Mouse (Mus musculus): ENCODE data around the gene Rcor3. TPM values are rescaled to one million over a fixed set of nuclear protein-coding genes. Genes with fewer than 3 reads are reported as not detected.

Gene Rcor3
- polyA plus RNA-seq (2017; shearing (Covaris generic)) = 13.6 TPM

DNA sequence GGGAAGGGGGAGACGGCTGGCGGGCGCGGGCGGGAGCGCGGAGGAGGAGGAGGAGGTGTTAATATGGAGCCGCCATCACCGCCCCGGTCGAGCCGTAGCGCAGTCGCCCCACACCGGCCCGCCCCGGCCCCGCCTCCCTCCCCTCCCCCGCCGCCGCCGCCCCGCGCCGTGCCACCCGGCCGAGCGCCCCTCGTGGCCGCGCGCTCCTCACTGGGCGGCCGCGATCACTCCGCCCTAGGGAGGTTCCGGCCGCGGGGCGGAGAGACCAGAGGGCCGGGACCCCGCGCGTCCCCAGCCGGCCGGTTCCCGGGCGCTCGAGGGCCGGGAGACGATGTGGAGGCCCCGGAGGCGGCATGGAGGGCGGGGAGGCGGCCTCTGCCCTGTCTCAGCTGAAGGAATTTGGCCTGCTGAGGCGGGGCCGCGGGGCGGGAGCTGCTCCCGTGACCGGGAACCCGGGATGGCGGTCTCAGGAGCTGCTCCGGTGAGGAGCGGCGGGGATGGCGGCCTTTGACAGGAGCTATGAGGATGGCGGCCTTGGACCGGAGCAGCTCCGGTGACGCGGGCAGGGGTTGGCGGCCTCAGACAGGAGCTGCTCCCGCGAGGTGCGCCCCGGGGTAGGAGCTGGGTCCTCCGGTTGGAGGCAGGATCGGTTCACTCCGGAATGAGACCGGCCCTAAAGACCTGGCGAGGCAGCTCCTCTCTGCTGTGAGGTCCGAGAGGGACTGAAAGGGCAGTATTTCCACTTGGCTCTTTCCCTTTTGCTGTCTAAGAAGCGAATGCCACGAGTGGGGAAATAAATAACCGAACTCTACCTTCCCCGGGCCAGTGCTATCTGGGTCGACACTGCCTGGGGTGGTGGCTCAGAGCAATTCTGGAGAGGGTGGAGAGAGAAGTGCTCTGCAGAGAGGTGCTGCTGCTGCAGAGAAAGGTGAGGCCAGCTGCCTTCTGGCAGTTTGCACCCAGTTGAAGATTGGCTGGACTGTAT lies at the start of gene Rcor3:
Rcor3 (minus strand) TSS at position 137 of the 985 bp plus-strand sequence.

DNA sequence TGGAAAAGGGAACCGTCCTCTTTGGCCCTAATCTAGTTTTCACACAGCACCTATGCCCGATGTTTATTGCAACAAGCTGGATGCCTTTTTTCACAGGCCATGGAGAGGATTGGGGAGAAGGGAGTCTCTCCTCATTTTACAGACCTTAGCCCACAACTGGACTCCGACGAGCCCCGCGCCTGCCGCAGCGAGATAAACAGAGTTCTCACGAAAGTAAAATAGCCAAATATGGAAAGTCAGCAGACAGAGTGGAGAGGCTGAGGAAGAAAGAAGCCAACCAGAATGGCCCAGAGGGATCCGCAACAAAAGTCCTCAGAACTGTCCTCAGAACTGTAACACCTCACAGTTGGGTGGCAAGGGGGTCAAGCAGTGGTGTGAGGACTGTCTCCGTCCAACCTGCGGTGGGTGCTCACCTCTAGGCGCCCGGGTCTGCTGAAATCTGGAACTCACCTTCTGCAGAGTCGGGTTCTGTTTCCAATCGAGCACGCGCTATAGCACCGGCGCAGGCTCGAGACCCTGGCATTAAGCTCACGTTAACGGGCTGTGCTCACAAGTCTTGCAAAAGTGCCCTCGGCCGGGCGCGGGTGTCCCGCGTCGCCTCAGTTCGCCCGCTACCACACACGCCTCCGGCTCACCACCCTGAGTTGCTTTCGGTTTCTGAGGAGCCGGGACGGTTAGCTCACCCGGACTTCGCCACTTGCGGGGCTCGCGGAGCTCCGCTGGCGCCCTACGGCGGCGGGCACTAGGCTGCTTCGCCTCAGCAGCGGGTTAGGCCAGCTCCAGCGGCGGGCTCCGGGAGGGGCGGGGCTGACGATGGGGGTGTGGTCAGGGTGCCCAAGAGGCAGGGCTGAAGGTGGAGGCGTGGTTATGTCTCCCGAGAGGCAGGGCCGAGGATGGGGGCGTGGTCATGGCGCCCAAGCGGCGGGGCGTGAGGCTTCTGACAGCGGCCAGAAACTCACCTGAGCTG lies 45.8 kb downstream of the Rcor3 start, which contains the start of gene Traf5:
Traf5 (minus strand) TSS at position 754 of the 967 bp plus-strand sequence.

Other genes with a start within 250 kb of the Rcor3 start
- gene Slc30a1, start 231.3 kb downstream of the Rcor3 start, polyA plus RNA-seq (2017; shearing (Covaris generic)) = 0.42 TPM
- gene Rd3, start 160.7 kb downstream of the Rcor3 start, polyA plus RNA-seq (2017; shearing (Covaris generic)) = 2.5 TPM
- 147 TPM for gene Traf5, start 45.5 kb downstream of the Rcor3 start, polyA plus RNA-seq (2017; shearing (Covaris generic))
- not detected for gene Kcnh1, start 52.7 kb upstream of the Rcor3 start, polyA plus RNA-seq (2017; shearing (Covaris generic))